Mouse (Mus musculus) liver (tissue): ENCODE measurements around the gene Alpl.

Source experiments
- DNase-seq: peaks from one replicate; pipeline ENCODE4 v3.0.0-alpha.2; 2020; ENCODE audit warnings: mixed read lengths

Gene Alpl

GRCm38 (mm10) chr4:137797038-137797437, 854 bp upstream of the Alpl start:
- DNase-seq = no peak

DNA sequence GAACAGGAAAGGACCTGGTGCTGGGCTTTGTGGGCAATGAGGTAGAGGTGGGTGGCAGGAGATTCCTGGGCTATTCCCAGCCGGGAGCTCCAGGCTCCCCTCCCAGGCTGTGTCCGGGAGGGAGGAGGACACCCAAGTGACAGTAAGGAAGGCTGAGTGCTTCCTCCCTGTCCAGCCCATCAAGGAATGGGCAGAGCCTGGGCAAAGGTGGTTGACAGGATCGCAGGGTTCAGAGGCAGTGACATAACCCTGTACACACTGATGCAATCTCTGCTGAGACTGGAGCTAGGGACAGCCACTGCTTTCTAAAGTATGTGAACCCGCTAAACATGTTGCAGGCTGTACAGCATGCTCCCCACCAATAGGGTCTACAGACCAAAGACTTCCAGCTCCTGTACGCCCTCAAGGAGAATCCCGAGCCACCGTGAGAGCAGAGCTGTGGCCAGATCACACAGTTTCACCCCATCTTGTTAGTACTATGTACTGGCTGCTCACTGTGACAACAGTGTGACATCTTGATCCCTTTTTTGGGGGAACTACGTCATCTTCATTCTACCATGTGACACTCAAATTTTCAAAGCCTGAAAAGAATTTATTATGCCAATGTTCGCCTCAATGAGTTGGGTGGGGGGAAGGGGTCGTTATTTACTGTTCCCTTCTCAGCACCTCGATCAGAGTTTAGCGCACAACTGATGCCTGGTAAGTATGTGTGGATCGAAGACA, 1.8 kb downstream of the Alpl start:
- peak; percentile 25 for DNase-seq

DNA sequence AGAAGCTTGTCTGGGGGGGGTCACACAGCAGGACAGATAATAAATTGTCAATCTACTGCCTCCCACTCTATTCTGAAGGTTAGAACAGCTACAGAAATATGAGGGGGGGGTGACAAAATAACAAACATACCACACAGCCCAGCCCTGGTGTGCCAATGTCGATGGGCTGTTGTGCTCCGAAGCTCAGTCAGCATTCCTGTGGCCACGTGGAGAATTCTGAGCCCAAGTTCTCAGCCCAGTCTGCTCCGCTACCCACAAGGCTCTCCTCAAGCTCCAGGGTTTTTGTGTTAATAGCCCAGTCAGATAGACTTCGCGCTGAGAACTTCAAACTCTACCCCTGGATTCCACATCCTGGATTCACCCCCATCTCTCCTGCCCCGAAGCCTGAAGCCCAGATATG, 2.6 kb downstream of the Alpl start:
- no peak for DNase-seq

- DNase-seq = no peak
These were observed 4.7 kb downstream of the Alpl start for GRCm38 (mm10) chr4:137791440-137791839.

- no peak for DNase-seq
These were observed 5.2 kb downstream of the Alpl start for GRCm38 (mm10) chr4:137790981-137791380.

DNA sequence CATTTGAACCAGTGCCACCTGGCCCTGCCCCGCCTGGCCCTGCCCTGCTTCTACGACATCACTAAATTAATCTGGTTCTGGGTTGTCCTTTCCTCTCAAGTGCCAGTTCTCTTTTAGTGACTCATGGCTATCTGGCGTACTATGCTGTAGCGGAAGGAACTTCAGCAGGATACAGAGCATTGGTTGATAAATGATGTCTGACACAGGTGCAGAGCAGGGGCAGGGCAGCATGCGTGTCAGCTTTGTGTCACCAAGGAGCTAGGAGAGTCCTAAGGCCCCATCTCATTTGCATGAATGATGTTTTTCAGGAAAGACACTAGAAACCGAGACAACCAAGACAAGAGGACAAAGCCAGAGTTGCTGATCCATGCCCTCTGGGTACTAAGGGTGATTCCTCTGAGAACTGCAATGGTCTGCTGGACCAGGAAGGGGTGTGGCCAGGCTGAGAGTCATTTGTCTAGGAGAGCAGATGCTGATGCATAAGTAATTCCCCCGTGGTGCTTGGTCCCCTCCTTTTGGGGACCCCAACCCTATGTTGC, 7.6 kb downstream of the Alpl start:
- no peak for DNase-seq

GRCm38 (mm10) chr4:137787589-137788289, 8.4 kb downstream of the Alpl start:
- no peak for DNase-seq

DNA sequence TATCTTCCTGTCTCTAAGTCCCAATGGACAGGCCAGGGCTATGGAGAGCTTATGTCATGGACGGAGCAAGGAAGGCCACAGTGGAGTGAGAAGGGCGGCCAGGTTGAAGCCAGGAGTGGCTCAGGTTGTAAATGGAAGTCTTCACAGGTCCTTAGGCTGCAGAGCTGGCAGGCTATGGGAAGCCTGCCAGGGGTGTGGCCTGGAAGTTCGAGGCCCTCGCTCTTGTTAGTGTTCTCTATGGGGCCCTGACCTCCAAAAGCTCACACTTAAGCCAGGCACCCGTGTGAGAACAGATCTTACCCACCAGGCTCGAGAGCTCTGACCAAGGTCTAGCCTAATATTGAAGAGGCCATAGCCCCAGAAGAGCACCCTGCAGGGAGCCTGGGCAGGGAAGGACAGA, 9.7 kb downstream of the Alpl start:
- DNase-seq = no peak

DNA sequence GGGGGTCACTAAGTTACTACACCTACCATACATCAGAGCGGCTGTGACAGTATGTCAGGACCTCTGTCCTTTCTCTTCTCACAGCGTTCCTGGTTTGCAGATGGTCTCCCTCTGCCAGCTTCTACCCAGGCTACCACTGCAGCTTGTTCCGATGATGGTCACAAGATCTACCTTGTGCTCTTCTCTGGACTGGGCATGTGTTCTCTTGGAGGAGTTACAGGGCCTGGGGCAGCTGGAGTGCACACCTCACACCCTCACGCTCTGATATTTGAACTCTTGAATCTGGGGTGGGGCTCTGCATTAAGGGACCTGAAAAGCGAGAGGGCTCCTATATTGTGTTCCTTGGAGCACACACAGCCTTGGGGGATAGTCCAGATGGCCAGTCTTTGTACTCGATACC, 10.9 kb downstream of the Alpl start:
- no peak for DNase-seq

DNA sequence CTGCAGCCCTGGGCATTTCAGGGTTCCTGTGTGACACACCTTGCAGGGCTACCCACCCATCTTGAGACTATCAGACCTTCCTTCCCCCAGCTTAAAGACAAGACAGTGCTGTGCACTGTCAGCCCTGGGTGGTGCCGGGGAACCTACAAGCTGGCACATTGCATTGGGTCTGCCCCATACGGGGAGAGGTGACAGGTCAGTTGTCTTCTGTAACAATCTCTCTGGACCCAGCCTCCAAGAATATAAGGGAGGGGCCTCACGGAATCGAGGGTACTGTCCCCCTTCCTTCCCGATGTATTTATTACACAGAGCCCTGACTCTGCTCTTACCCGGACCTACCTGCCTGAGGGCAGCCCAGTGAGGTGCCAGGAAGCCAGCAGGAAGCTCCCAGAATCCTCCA, 11.4 kb downstream of the Alpl start:
- DNase-seq = no peak

GRCm38 (mm10) chr4:137783541-137784191, 12.5 kb downstream of the Alpl start:
- DNase-seq = no peak

DNA sequence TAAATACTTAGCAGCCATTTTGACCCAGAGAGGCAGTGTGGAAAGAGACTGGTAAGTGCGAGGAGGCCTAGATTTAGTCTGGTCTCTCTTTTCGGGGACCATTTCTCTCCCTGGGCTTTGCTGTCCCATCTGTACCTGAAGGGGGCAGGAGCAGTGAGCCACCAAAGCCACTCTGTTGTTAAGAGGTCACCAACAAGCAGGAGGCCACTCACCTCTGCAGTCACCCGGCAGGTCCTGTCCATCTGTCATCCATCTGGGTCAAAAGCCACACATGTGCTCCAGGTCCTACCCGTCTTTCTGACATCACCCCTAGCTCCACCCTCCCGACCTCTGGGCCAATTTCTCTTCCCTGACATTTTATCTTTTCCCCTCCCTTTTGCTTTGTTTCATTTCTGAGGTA, 14.2 kb downstream of the Alpl start:
- peak; percentile 15 for DNase-seq

GRCm38 (mm10) chr4:137780986-137781385, 15.2 kb downstream of the Alpl start:
- no peak for DNase-seq

GRCm38 (mm10) chr4:137778397-137779184, 17.6 kb downstream of the Alpl start:
- no peak for DNase-seq

DNA sequence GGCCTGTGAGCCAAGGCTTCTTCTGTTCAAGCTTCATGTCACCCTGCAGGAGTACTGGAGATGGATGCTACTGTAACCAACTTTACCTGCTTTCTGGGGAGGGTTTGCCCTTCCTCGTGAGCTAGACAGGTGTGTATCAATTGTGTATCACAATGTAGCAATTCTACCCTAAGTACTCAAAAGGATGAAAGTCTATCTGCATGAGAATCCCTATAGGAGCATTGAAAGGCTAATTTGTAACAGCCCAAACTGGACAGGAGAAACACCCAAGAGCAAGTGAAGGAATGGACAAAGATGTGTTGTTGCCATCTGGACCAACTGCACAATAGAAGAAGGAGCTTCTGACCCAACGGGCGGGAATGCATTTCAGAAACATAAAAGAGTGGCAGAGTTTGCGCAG, 18.3 kb downstream of the Alpl start:
- no peak for DNase-seq

DNA sequence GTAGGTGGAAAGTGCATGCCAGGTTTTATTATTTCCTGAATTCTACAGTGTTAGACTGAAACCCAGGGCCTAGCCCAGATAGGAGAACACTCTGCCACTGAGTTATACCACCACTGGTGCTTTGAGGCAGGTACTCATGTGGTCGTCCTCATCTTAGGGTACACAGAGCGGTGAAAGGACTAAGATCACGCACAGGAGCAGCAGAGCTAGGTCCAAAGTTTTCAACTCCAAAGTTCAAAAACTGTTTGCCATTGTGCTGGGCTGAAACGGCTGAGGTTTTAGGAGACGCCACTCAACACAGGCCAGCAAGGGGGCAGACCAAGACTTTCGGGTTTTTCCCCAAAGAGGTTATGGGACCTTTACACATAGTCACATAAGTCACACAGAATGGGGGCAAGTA, 21.7 kb downstream of the Alpl start:
- no peak for DNase-seq

- DNase-seq = no peak
These were observed 22.2 kb downstream of the Alpl start for GRCm38 (mm10) chr4:137774013-137774412.

- no peak for DNase-seq
These were observed 22.8 kb downstream of the Alpl start for GRCm38 (mm10) chr4:137773369-137773899.

DNA sequence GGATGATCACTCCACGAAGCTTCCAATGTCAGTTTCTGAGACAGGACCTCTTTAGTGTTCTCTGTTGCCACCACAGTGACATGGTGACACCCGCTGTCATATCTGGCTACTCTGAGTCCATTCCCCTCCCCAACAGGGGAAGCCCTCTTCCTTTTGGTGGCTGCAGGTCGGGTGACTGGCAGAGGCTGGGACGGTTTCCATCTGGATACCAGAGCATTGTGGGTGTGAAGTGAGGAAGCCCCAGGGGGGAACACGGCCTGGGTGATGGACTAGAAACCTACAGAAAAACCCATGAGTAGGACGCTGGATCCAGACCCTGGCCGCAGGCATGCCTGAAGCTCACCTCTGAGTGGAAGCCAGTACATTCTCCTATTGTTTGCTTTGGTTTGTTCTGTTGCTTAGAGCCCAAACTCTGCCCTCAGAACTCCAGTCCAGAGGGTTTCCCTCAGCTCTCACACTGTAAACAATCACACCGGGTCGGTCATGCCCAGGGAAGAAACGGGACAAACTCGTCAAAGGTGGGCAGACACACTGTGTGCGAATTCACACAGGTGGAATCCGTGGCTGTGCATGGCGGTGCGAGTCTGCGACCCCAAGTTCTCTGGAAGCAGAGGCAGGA, 23.6 kb downstream of the Alpl start:
- DNase-seq = no peak

DNA sequence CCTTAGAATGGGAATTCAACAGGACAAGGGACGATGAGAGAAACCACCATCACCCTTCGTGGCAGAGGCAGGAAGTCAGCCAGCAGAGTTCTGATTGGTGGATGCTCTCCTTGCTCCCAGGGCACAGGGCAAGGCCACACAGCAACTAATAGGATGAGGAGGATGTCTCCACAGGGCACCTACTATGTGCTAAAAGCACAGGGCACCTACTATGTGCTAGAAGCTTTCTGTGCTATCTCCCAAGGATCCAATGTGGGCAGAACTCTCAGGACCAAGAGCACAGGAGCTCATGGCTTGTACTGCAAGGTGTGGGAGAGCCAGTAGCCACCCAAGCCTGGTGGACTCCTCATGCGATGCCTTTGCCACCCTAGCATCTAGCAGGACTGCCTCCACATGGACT, 24.4 kb downstream of the Alpl start:
- DNase-seq = no peak

DNA sequence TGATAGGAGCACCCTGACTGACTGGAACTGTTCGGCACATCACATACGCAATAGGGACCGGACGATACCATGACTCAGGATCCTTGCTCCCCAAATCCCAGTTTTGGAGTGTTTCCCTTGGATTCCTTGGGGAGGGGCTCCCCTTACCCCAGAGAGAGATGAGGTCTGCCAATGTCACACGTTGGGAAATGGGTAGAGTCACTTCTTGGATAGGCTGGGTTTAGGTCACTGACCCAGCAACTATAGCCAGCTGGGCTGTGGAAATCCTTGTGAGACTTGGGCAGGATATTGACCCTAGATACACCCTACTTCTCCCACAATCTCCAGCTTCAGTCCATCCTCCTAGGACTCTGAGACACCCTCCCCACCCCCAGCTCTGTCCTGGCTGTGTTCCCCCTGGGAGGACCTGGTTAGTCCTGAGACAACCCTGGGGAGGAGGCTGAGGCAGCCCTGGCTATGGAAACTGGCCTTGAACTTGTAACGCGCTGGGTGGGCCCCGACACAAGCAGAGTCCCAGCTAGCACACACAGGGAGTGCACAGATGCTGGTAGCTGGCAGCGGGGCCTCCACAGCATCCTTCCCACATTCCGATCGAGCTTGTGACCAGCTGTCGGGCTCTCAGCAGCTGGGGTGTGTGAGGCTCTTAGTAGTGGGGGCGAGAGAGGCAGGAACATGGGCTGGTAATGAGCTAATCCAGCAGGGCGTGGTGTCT, 25.1 kb downstream of the Alpl start:
- DNase-seq = no peak

- no peak for DNase-seq
These were observed 26.5 kb downstream of the Alpl start for GRCm38 (mm10) chr4:137769635-137770034.
